ENCODE assay signal across 22 mouse cellular contexts in genomic region chrX:38442425-38442824, GRCm38 (mm10). TPM values are rescaled to one million over a fixed set of nuclear protein-coding genes. Genes with fewer than 3 reads are reported as not detected.
A peak's percentile ranks its signal among the peaks of the same experiment; 100 is the strongest.
DNase-seq lines count a peak whose midpoint lies in the region; ATAC-seq lines count a peak whose summit lies in the region.
"Had no signal": no experiment of that assay in that cellular context is flagged by ENCODE, and none has a peak within 500 bp of the region (broad histone marks: within the 10 kb centered on the region; RNA-seq: fewer than 3 reads in every experiment).

No protein-coding gene starts in this region.

- H3K4me2 ChIP-seq in kidney, embryonic 14.5 days (replicated peaks; ENCODE audit: low read depth, low read length), result no peak overlapping the region
- H3K4me2 ChIP-seq: heart, embryonic 13.5 days; hindbrain, embryonic 15.5 days; intestine, embryonic 15.5 days; limb, embryonic 13.5 days; neural tube, embryonic 13.5 days had no signal

- intact Hi-C loops in left cerebral cortex, postnatal 14 days (cut with DNase I), result no loop called here

- no peaks in the 10 kb centered on the region for H3K27me3 ChIP-seq in kidney, embryonic 14.5 days (ENCODE audit: control insufficient read depth, insufficient read depth, low read length)
- H3K27me3 ChIP-seq: CH12.LX; heart, embryonic 13.5 days; hindbrain, embryonic 15.5 days; intestine, embryonic 15.5 days; limb, embryonic 13.5 days; neural tube, embryonic 13.5 days had no signal

- no peak overlapping the region for H3K9ac ChIP-seq in kidney, embryonic 14.5 days (ENCODE audit: low read depth, low read length)
- H3K9ac ChIP-seq: heart, embryonic 13.5 days; hindbrain, embryonic 15.5 days; intestine, embryonic 15.5 days; limb, embryonic 13.5 days; neural tube, embryonic 13.5 days had no signal

- peak; percentile 9 to 16 for DNase-seq in cerebellum, postnatal 10 days
- DNase-seq in cerebellum, postnatal 36 days, result no peak
- DNase-seq in kidney, postnatal 14 days, result peak; percentile 15
- peak; percentile 41 for DNase-seq in lung, postnatal 36 days
- no peak for DNase-seq in lung, postnatal 4 days
- no peak for DNase-seq in urinary bladder, adult 18-20 months (ENCODE audit: low spot score in 2 of 2)
- DNase-seq in left cerebral cortex, postnatal 14 days (ENCODE audit: low spot score in 2 of 2), result no peak
- DNase-seq: adrenal gland, postnatal 25 days; gastrocnemius, postnatal 14 days; midbrain, embryonic 14.5 days; right cerebral cortex, adult 18-20 months; spleen, adult 18-20 months; thymus, adult 18-20 months; thymus, postnatal 4 days had no signal

- peaks cover 2% of the 10 kb centered on the region; the same call in 1 of the 2 replicates for H3K36me3 ChIP-seq in kidney, embryonic 14.5 days (ENCODE audit: control insufficient read depth, insufficient read depth, low read length)
- H3K36me3 ChIP-seq: hindbrain, embryonic 15.5 days; intestine, embryonic 15.5 days; neural tube, embryonic 13.5 days had no signal

- ATAC-seq in kidney, embryonic 14.5 days (ENCODE audit: low FRiP score, low TSS enrichment), result no peak
- ATAC-seq: intestine, embryonic 15.5 days had no signal

- no peak overlapping the region for H3K4me3 ChIP-seq in kidney, embryonic 14.5 days (ENCODE audit: low read length)
- H3K4me3 ChIP-seq: embryonic facial prominence, embryonic 10.5 days; heart, embryonic 13.5 days; hindbrain, embryonic 15.5 days; intestine, embryonic 15.5 days; limb, embryonic 13.5 days; neural tube, embryonic 13.5 days had no signal

- 92% methylated on average over 1 of the region's 1 CpGs for WGBS in kidney, embryonic 14.5 days

- H3K27ac ChIP-seq in kidney, embryonic 14.5 days (ENCODE audit: low read depth, low read length), result no peak overlapping the region
- H3K27ac ChIP-seq: embryonic facial prominence, embryonic 10.5 days; heart, embryonic 13.5 days; hindbrain, embryonic 15.5 days; intestine, embryonic 15.5 days; limb, embryonic 13.5 days; neural tube, embryonic 13.5 days had no signal

- no peaks in the 10 kb centered on the region for H3K4me1 ChIP-seq in kidney, embryonic 14.5 days (ENCODE audit: control insufficient read depth, insufficient read depth, low read length)
- H3K4me1 ChIP-seq: embryonic facial prominence, embryonic 10.5 days; hindbrain, embryonic 15.5 days; intestine, embryonic 15.5 days; limb, embryonic 13.5 days; neural tube, embryonic 13.5 days had no signal

- H3K9me3 ChIP-seq in kidney, embryonic 14.5 days (ENCODE audit: control insufficient read depth, low read length), result no peaks in the 10 kb centered on the region
- H3K9me3 ChIP-seq: embryonic facial prominence, embryonic 10.5 days; heart, embryonic 13.5 days; hindbrain, embryonic 15.5 days; intestine, embryonic 15.5 days; limb, embryonic 13.5 days; neural tube, embryonic 13.5 days had no signal

RNA-seq across cellular contexts. Expression of gene Lamp2, which starts 13.8 kb away (rescaled TPM):
- 113 and 155 TPM in 2 replicates for polyA plus RNA-seq in kidney, embryonic 14.5 days (2014; fragmentation: Nextera tagmentation; extraction: Ambion mirVana)
- 10 to 100 TPM; 62.5 to 65.5 TPM for total RNA-seq in left cerebral cortex, postnatal 14 days (2021)

Comparison
In these comparisons a context has a peak if more than half of its experiments do, and no peak if none do; other contexts are left out.
1. DNase-seq: peak in cerebellum, postnatal 10 days (2 of 2), kidney, postnatal 14 days (single experiment) and lung, postnatal 36 days (single experiment); none in cerebellum, postnatal 36 days (0 of 2), lung, postnatal 4 days (0 of 2), urinary bladder, adult 18-20 months (0 of 2) and left cerebral cortex, postnatal 14 days (0 of 2).